Mouse (Mus musculus): ENCODE data around the gene Nrxn3.

The Nrxn3 gene

DNA sequence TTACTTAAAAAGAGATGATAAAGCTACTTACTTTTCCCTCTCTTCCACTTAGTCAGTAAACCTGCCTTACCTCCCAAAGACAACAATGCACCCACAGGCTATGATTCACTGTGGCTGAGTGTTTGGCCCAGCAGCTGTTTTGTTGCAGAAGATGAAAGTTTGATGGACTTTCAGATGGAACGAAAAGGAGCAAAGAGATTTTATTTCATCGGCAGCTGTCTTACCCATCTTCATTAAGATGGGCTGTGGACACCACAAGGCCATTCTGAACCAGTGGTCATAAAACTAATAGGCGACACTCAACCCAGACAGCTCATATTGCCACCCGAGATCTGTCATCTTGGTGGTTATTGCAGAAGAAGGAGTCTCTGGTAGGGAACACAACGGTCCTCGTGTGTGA is 1108.6 kb downstream of the Nrxn3 start:
- no peak for DNase-seq

GRCm38 (mm10) chr12:89836271-89836670 is 1113.6 kb downstream of the Nrxn3 start:
- DNase-seq: no peak

DNA sequence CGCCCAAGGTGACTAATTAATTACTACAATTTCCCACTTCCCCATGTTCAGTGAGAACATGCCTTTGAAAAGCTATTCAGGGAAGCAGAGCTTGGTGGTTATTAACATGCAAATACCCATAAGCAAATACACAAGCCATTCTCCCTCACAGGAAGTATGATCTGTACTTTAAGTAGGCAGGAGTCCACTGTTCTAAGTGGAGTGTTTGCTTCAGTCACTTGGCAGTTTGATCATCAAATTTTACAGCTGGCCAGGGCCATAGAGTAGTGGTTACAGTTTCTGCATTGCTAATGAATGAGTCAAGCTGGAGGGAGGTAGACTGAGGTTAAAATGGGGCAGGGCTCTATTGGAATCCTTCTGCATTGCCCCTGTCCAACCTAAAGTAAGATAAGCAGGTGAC is 1120.2 kb downstream of the Nrxn3 start:
- DNase-seq: no peak

GRCm38 (mm10) chr12:89848116-89848515 is 1125.4 kb downstream of the Nrxn3 start:
- no peak for DNase-seq

DNA sequence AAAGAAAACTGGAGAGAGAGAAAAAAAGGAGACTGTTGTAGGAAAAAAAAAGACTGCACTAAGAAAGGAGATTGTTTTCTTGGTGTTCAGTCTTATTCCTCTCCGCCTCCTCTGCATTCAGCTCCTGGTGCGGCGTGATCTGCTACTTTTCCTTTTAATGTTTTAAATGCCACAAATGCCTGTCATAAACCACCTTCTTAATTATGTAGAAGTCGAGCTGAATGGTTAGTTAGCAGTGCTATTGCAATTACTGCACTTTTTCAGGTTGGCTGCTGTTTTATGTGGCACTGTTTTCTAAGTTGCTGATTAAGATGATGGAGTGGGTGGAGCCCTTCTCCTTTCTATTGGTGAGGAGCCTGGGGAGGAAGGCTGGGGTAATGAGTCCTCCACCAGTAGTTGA is 1131.7 kb downstream of the Nrxn3 start:
- DNase-seq: no peak

GRCm38 (mm10) chr12:89867124-89867523 is 1144.4 kb downstream of the Nrxn3 start:
- no peak for DNase-seq

- no peak for DNase-seq
Observed at GRCm38 (mm10) chr12:89882617-89883370, 1160.1 kb downstream of the Nrxn3 start.

DNA sequence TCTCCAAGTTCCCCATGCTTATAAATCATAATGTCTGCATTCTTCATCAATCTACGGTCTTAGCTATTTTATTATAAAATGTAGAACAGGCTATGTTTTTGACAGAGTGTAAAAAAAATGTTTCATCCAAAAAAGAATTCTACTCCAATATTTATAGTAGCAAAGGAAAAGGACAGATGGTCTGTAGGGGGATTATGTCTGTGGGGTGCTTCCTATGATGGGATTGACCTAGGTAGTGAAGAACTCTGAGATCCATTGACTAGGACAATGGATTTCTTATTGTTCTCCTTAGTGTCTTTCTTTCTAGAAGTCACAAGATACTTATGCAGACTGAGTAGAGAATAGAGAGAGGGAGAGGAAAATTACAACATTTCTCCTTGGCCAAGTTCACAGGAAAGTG is 1161.9 kb downstream of the Nrxn3 start:
- DNase-seq: no peak

DNA sequence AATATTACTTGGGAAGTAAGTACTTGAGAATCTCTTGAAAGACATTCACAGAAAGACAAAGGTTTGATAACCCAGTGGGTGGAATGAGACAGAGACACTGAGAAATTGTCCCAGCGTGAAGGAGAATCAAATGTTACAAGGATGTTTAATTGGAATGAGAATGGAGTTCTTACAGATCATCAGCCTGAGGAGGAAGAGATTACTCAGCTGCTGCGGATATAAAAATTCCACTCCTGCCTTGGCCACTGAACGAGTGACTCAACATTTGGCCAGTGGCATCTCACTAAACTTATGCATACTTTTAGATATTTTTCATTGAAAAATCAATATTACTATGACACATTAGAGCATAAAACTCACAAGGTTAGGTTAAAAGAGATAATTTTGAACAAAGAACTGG is 1166.0 kb downstream of the Nrxn3 start:
- DNase-seq: no peak

GRCm38 (mm10) chr12:89896901-89897300 is 1174.2 kb downstream of the Nrxn3 start:
- no peak for DNase-seq

- no peak for DNase-seq
Observed at GRCm38 (mm10) chr12:89909578-89909977, 1186.9 kb downstream of the Nrxn3 start.

- DNase-seq: no peak
Observed at GRCm38 (mm10) chr12:89918138-89918829, 1195.6 kb downstream of the Nrxn3 start.

GRCm38 (mm10) chr12:89932338-89932737 is 1209.7 kb downstream of the Nrxn3 start:
- DNase-seq: no peak

- no peak for DNase-seq
Observed at GRCm38 (mm10) chr12:89933630-89934029, 1211.0 kb downstream of the Nrxn3 start.

GRCm38 (mm10) chr12:89940746-89941145 is 1218.1 kb downstream of the Nrxn3 start:
- no peak for DNase-seq

DNA sequence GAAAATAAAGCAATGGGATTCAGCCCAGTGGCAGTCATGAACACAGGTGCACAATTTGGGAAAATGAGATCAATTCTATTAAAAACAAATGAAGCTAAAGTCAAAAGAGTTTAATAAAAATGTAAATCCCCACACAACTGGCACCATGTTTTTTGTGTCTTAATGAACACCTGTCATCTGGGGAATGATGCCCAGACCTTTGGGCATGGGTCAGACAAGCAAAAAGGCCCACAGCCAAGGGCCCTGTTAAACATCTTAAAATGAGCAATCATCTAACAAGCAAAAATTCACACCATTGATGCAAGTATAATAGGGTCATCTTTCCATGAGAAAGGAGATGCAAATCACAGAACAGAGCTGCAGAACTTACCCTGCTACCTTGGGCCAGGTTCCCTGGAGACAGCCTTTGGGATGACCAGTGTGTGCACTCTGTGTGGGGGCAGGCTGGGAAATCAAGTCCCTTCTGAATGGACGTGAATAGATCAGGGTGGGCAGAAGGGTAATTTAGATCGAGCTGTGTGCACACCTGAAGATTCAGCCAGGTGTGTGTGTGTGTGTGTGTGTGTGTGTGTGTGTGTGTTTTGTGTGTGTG is 1223.3 kb downstream of the Nrxn3 start:
- no peak for DNase-seq

DNA sequence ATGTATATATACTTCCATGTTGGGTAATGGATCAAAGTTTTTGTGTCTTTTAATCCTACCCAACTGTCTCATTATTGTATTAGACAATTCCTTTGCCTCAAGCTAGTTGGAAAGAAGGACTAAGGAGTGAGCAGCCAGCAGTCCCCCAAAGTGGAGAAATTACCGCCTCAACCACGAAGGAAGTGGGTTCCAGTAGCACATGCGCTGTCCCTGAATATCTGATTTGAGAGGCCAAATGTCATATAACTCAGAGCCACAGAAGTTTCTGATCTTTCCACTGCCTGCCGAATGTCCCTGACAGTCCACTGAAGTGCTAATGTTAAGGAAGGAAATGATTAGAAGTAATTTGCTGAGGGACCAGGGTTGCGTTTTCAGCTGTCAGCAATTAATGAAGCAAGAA is 1223.8 kb downstream of the Nrxn3 start:
- no peak for DNase-seq

- DNase-seq: no peak
Observed at GRCm38 (mm10) chr12:89953237-89953636, 1230.6 kb downstream of the Nrxn3 start.

- no peak for DNase-seq
Observed at GRCm38 (mm10) chr12:89953649-89954048, 1231.0 kb downstream of the Nrxn3 start.

DNA sequence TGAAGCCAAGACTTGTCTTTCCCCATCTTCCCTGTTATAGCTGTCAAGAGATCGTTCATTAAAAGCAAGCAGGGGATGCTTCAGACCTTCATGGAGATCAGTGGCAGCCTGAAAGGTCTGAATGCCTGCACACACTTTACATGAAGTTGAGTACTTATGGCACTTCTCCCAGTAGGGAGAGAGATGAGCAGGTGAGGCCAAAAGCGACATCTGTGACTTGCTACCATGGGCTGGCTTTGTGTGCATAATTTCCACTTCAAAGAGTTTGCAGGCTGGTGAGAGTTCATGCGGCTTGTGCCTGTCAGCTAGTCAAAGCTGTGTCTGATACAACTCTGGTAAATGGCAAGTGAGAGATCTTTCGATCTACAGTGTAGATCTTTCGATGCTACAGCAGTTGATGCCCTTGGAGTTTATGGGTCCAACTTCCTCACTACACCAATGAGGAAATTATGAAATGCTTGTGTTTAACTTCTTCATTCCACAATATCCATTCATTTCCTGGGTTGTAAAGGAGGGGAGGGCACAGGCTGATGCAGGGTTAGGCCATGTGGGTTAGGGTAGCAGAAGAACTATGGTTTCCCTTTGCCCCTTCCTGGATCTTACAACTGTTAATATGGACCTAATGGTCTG is 1231.9 kb downstream of the Nrxn3 start:
- DNase-seq: peak; percentile 24

DNA sequence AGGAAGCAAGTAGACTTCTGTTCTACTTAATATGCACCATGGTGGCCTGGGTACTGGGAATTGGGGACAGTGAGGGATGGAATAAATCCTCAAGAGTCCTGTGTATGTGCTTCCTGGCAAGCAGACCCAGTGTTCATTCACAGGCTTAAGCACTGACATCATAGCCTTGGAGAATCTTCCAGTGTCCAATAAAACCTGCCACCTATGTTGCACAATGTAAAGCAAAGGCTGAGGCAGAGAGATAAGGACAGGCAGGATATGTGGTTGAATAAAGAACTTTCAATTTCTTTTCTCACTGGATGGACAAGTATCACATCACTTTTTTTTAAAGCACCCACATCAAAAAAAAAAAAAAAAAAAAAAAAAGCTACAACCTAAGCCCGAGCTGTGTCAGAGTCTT is 1240.4 kb downstream of the Nrxn3 start:
- DNase-seq: no peak

GRCm38 (mm10) chr12:89976648-89977047 is 1254.0 kb downstream of the Nrxn3 start:
- no peak for DNase-seq

GRCm38 (mm10) chr12:89977479-89977878 is 1254.8 kb downstream of the Nrxn3 start:
- DNase-seq: no peak

- no peak for DNase-seq
Observed at GRCm38 (mm10) chr12:89979190-89979589, 1256.5 kb downstream of the Nrxn3 start.
